Mouse (Mus musculus): ENCODE measurements around the gene Ttbk1. TPM values are rescaled to one million over a fixed set of nuclear protein-coding genes. Genes with fewer than 3 reads are reported as not detected.

The Ttbk1 gene
- total RNA-seq (2023), result under 1 TPM; 0.53 to 0.87 TPM

DNA sequence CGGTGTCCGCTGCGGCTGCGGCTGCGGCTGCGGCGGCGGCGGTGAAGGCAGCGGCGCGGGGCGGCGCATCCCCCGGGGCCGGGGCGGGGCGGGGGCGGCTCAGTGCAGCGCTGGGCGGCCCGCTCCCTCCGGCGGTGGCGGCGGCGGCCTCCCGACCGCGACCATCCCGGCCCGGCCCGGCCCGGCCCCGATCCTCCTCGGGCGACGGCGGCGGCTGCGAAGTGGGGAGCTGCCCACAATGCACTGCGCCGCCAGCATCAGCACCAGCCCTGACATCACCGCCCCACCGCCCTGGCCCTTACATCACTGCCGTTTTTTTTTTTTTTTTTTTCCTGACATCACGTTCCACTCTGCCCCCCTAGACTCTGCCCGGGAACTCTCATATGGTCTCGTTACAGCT, at the start of gene Ttbk1:
Gene Ttbk1 (minus strand): TSS at position 245 of the 400 bp plus-strand sequence.

DNA sequence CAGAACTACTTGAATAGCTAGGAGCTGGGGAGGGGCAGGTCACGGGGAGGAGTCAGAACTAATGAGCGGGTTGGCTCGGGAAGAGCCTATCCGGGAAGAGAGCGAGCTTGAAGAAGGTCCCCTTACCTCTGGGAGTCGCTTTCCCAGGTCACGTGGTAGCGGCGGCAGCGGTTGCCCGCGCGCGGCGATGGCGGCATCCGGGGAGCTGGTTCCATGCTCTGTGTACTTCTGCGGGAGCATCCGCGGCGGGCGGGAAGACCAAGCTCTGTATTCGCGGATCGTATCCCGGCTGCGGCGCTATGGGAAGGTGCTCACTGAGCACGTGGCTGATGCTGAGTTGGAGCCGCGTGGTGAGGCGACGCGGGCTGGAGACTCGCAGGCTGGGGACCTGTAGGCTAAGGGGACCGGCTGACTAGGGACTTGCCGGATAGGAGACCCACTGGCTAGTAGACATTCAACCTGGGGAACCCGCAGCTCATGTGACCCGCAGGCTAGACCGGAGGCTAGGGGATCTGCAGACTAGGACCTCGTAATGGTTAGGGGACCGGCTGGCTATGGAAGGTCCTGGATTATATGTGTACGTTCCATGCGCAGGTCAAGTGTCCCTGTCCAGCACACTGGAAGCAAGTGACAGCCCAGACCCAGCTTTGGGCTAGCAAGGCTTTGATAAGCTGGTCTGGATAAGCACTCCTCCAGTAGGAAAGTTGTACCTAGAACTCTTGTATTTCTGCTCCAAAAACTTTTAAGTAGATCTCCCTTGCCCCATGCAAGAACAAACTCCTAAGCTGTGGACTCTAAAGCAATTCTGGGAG, 9.4 kb upstream of the Ttbk1 start, which contains the start of gene Dnph1:
Gene Dnph1 (plus strand): TSS at position 89 of the 812 bp plus-strand sequence.

DNA sequence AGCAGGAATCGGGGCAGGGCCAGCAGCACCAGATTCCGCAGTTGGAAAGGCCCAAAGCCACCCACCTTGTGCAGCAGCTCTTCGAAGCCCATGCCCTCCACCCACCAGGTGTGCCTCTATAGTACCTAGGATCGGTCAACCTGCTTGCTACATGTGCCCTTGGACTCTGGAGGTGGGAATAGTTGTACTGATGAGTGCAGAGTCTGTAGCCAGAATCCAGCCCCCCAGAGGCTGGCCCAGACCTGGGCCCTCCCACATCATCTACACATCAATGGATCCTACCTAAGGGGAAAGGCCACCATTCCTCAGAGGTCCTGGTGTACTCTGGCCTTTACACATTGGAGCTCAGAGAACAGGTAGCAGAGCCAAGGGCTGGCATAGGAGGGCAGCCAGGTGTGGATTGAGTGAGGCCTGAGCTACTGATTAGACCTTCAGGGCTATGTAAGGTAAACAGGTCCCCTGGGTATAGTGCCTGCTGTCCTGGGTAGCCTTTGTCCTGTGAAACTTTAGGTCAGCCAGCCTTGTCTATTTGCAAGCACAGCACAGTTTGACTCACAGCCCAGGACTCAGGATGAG, 49.1 kb downstream of the Ttbk1 start, which contains the start of gene Slc22a7:
Gene Slc22a7 (minus strand): TSS at position 160 of the 576 bp plus-strand sequence.

DNA sequence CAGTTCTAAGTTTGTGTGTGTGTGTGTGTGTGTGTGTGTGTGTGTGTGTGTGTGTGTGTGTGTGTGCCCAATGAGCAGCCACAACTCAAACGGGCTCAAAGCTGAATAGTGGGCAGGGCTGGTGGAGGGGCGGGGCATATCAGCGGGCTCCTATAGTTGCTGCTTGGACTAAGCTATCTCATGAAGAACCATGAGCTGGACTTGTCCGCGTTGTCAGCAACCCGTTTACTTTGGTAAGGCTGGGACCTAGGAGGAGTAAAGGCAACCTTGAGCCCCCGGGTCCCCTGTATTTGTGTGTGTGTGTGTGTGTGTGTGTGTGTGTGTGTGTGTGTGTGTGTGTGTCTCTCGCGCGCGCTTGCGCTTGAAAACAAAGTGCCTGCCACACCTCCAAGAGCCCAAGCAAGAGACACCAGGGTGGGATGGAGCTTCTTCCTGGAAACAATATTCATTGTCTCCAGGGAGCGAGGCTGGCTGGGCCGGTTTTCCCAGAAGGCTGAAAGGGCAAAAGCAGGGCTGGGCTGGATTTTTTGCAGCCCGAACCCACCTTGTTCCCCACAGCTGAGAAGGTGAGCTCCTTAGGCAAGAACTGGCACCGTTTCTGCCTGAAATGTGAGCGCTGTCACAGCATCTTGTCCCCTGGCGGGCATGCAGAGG, 58.6 kb downstream of the Ttbk1 start, which contains the start of gene Crip3:
Gene Crip3 (plus strand): TSS at position 166 of the 654 bp plus-strand sequence.

Other genes starting within 250 kb of the Ttbk1 start
- 10 to 100 TPM; 60.8 to 70.2 TPM for gene Polr1c, start 239.6 kb downstream of the Ttbk1 start, total RNA-seq (2023)
- 100 to 1,000 TPM; 110 TPM for gene Yipf3, start 239.6 kb downstream of the Ttbk1 start, total RNA-seq (2023)
- gene Lrrc73, start 234.1 kb downstream of the Ttbk1 start, total RNA-seq (2023), result 1 to 10 TPM; 3.2 to 4.9 TPM
- gene Tjap1, start 204.6 kb downstream of the Ttbk1 start, total RNA-seq (2023), result 10 to 100 TPM; 44.5 to 55.9 TPM
- gene Dlk2, start 190.3 kb downstream of the Ttbk1 start, total RNA-seq (2023), result under 1 TPM in 1 of 2 experiments, not detected in 1; 0.55 TPM
- 10 to 100 TPM; 16.1 to 17.5 TPM for gene Abcc10, start 159.3 kb downstream of the Ttbk1 start, total RNA-seq (2023)
- 10 to 100 TPM; 43.3 to 48.2 TPM for gene Zfp318, start 103.9 kb downstream of the Ttbk1 start, total RNA-seq (2023)
- gene Crip3, start 58.7 kb downstream of the Ttbk1 start, total RNA-seq (2023), result not detected
- gene Slc22a7, start 49.2 kb downstream of the Ttbk1 start, total RNA-seq (2023), result not detected
- 1 to 10 TPM in 1 of 2 experiments, not detected in 1; 1.1 TPM for gene Dnph1, start 9.0 kb upstream of the Ttbk1 start, total RNA-seq (2023)
- gene Cul9, start 58.7 kb upstream of the Ttbk1 start, total RNA-seq (2023), result 10 to 100 TPM; 14.3 to 16.6 TPM
- gene Srf, start 68.5 kb upstream of the Ttbk1 start, total RNA-seq (2023), result 10 to 100 TPM; 74.1 to 76.7 TPM
- gene Ptk7, start 141.8 kb upstream of the Ttbk1 start, total RNA-seq (2023), result not detected
- gene Klc4, start 158.3 kb upstream of the Ttbk1 start, total RNA-seq (2023), result 10 to 100 TPM; 13.0 to 16.7 TPM
- gene Mrpl2, start 158.6 kb upstream of the Ttbk1 start, total RNA-seq (2023), result 10 to 100 TPM; 30.7 to 32.8 TPM
- 1 to 10 TPM; 6.7 to 7.6 TPM for gene Cul7, start 162.7 kb upstream of the Ttbk1 start, total RNA-seq (2023)
- gene Rrp36, start 186.7 kb upstream of the Ttbk1 start, total RNA-seq (2023), result 10 to 100 TPM; 28.2 to 34.0 TPM
- gene Mea1, start 191.1 kb upstream of the Ttbk1 start, total RNA-seq (2023), result 10 to 100 TPM; 44.8 to 46.6 TPM
- 10 to 100 TPM; 42.8 to 54.6 TPM for gene Klhdc3, start 193.2 kb upstream of the Ttbk1 start, total RNA-seq (2023)
- 10 to 100 TPM; 46.9 to 48.3 TPM for gene Ppp2r5d, start 217.4 kb upstream of the Ttbk1 start, total RNA-seq (2023)
- gene Pex6, start 223.8 kb upstream of the Ttbk1 start, total RNA-seq (2023), result 10 to 100 TPM; 27.9 to 32.0 TPM
- gene Gnmt, start 241.5 kb upstream of the Ttbk1 start, total RNA-seq (2023), result 1 to 10 TPM; 1.8 to 6.1 TPM